Mouse (Mus musculus) myocyte (in vitro differentiated cells): Measurements from ENCODE around the gene Lcorl. TPM values are rescaled to one million over a fixed set of nuclear protein-coding genes. Genes with fewer than 3 reads are reported as not detected.

Experiments used
- H3K27me3 ChIP-seq: one replicate; pipeline ENCODE4 v1.6.1; 2011; ENCODE audit not compliant: control insufficient read depth, insufficient read depth, insufficient read length
- H3K36me3 ChIP-seq: one replicate; pipeline ENCODE4 v1.6.1; 2011; ENCODE audit not compliant: control insufficient read depth, insufficient read depth
- H3K4me2 ChIP-seq: one replicate; pipeline ENCODE4 v1.6.1; 2011; ENCODE audit warnings: low read depth, control low read depth
- H3K4me3 ChIP-seq: one replicate; pipeline ENCODE4 v1.5.1; 2011; ENCODE audit warnings: mild to moderate bottlenecking, control low read depth, moderate library complexity
- H3K79me2 ChIP-seq: one replicate; pipeline ENCODE4 v1.6.1; 2011; ENCODE audit not compliant: control insufficient read depth, insufficient read depth
- H3ac ChIP-seq: one replicate; pipeline ENCODE4 v1.6.1; 2011; ENCODE audit not compliant: control insufficient read depth, insufficient read length
- CEBPB ChIP-seq: IDR thresholded peaks from 2 replicates; pipeline ENCODE4 v1.6.1; 2011; ENCODE audit warnings: mild to moderate bottlenecking, moderate library complexity; ENCODE audit not compliant: poor library complexity, insufficient read depth, severe bottlenecking
- E2F4 ChIP-seq: IDR thresholded peaks from one replicate; pipeline ENCODE4 v1.6.1; 2011; ENCODE audit warnings: mild to moderate bottlenecking, control low read depth, moderate library complexity; ENCODE audit not compliant: insufficient read depth
- MAX ChIP-seq: IDR thresholded peaks from one replicate; pipeline ENCODE4 v1.6.1; 2011; ENCODE audit warnings: low read depth, mild to moderate bottlenecking, control low read depth
- MYOD1 ChIP-seq, 3 experiments: IDR thresholded peaks; one replicate each; pipeline ENCODE4 v1.6.1; 2011; ENCODE audit warnings: control low read depth in 2 of 3, low read depth in 2 of 3, mild to moderate bottlenecking in 2 of 3, moderate library complexity in 1 of 3; ENCODE audit not compliant: insufficient read length in 2 of 3, control insufficient read depth in 1 of 3
- MYOG ChIP-seq, 3 experiments: IDR thresholded peaks; one replicate each; pipeline ENCODE4 v1.6.1; 2011; ENCODE audit warnings: control low read depth in 2 of 3, low read depth in 2 of 3, mild to moderate bottlenecking in 2 of 3; ENCODE audit not compliant: insufficient read length in 2 of 3, control insufficient read depth in 1 of 3, insufficient read depth in 1 of 3
- POLR2A ChIP-seq: IDR thresholded peaks from one replicate; pipeline ENCODE4 v1.6.1; 2011; ENCODE audit warnings: low read depth, mild to moderate bottlenecking, control low read depth, moderate library complexity; ENCODE audit not compliant: insufficient read length
- POLR2AphosphoS2 ChIP-seq: IDR thresholded peaks from one replicate; pipeline ENCODE4 v1.6.1; 2011; ENCODE audit warnings: low read depth, control low read depth; ENCODE audit not compliant: insufficient read length
- REST ChIP-seq: IDR thresholded peaks from one replicate; pipeline ENCODE4 v1.6.1; 2011; ENCODE audit warnings: mild to moderate bottlenecking, control low read depth, moderate library complexity; ENCODE audit not compliant: insufficient read depth, insufficient read length
- SRF ChIP-seq: IDR thresholded peaks from one replicate; pipeline ENCODE4 v1.6.1; 2011; ENCODE audit warnings: low read depth; ENCODE audit not compliant: control insufficient read depth, insufficient read length
- TCF12 ChIP-seq: IDR thresholded peaks from one replicate; pipeline ENCODE4 v1.6.1; 2011; ENCODE audit warnings: mild to moderate bottlenecking, control low read depth; ENCODE audit not compliant: poor library complexity, insufficient read depth, severe bottlenecking
- TCF3 ChIP-seq: IDR thresholded peaks from one replicate; pipeline ENCODE4 v1.6.1; 2011; ENCODE audit warnings: low read depth, control low read depth; ENCODE audit not compliant: insufficient read length
- USF1 ChIP-seq: IDR thresholded peaks from one replicate; pipeline ENCODE4 v1.6.1; 2011; ENCODE audit warnings: low read depth, mild to moderate bottlenecking, control low read depth, moderate library complexity
- polyA plus RNA-seq: library from polyadenylated mRNA; unstranded; fragments of >200 nt; fragmentation: generic; extraction: Trizol; gene quantifications from one replicate; pipeline ENCODE4 v1.2.1, GENCODE M21; 2012; ENCODE audit warnings: missing spikeins

Lcorl gene
- polyA plus RNA-seq, 1 experiment, result 1.4 TPM

- H3ac ChIP-seq, result no peak overlapping the region
- no peak overlapping the region for H3K4me2 ChIP-seq
- no peaks in the 10 kb centered on the region for H3K36me3 ChIP-seq
- H3K79me2 ChIP-seq, result no peaks in the 10 kb centered on the region
- TF ChIP-seq MAX (no peak), SRF (no peak), REST (no peak), POLR2AphosphoS2 (no peak), E2F4 (no peak), TCF3 (no peak), TCF12 (no peak), MYOG (IDR thresholded peaks at IDR 0.05; ENCODE audit: control insufficient read depth in 1 of 3, insufficient read depth in 1 of 3, insufficient read length in 2 of 3, low read depth in 2 of 3) (no peak), MYOD1 (IDR thresholded peaks at IDR 0.05; ENCODE audit: control insufficient read depth in 1 of 3, insufficient read length in 2 of 3, low read depth in 2 of 3) (no peak), POLR2A (no peak), CEBPB (no peak), USF1 (no peak)
- no peak overlapping the region for H3K4me3 ChIP-seq
- no peaks in the 10 kb centered on the region for H3K27me3 ChIP-seq
Measured at GRCm38 (mm10) chr5:45876328-45876727, 18.9 kb upstream of the Lcorl start.

- Histone ChIP-seq H3K4me3 (no peak overlapping the region), H3K27me3 (no peaks in the 10 kb centered on the region), H3K79me2 (no peaks in the 10 kb centered on the region), H3ac (no peak overlapping the region), H3K36me3 (no peaks in the 10 kb centered on the region), H3K4me2 (peak overlapping the region; percentile 35)
- TF ChIP-seq REST (no peak), SRF (no peak), CEBPB (peak; percentile 94)
Measured at GRCm38 (mm10) chr5:45875472-45875871, 18.1 kb upstream of the Lcorl start.

GRCm38 (mm10) chr5:45874284-45875030 lies 17.0 kb upstream of the Lcorl start:
- peak; percentile 28 for TF ChIP-seq USF1
- no peak for TF ChIP-seq MYOG (IDR thresholded peaks at IDR 0.05; ENCODE audit: control insufficient read depth in 1 of 3, insufficient read depth in 1 of 3, insufficient read length in 2 of 3, low read depth in 2 of 3)

GRCm38 (mm10) chr5:45858368-45858767 lies 953 bp upstream of the Lcorl start:
- Histone ChIP-seq H3K27me3 (no peaks in the 10 kb centered on the region), H3K4me3 (peak overlapping the region; percentile 71), H3ac (no peak overlapping the region), H3K79me2 (peaks cover 12% of the 10 kb centered on the region), H3K36me3 (no peaks in the 10 kb centered on the region), H3K4me2 (peak overlapping the region; percentile 95)
- TF ChIP-seq POLR2AphosphoS2 (no peak), MYOD1 (IDR thresholded peaks at IDR 0.05; ENCODE audit: control insufficient read depth in 1 of 3, insufficient read length in 2 of 3, low read depth in 2 of 3) (no peak), USF1 (no peak), E2F4 (no peak), POLR2A (no peak), SRF (no peak), TCF12 (no peak), TCF3 (no peak), REST (no peak), MYOG (IDR thresholded peaks at IDR 0.05; ENCODE audit: control insufficient read depth in 1 of 3, insufficient read depth in 1 of 3, insufficient read length in 2 of 3, low read depth in 2 of 3) (no peak), CEBPB (no peak), MAX (no peak)

More at GRCm38 (mm10) chr5:45874284-45875030, 17.0 kb upstream of the Lcorl start:
- H3K79me2 ChIP-seq, result no peaks in the 10 kb centered on the region
- H3K4me2 ChIP-seq, result peak overlapping the region; percentile 22
- H3K36me3 ChIP-seq, result no peaks in the 10 kb centered on the region
- no peaks in the 10 kb centered on the region for H3K27me3 ChIP-seq
- no peak overlapping the region for H3K4me3 ChIP-seq
- H3ac ChIP-seq, result no peak overlapping the region

- H3K27me3 ChIP-seq, result no peaks in the 10 kb centered on the region
- no peak overlapping the region for H3K4me2 ChIP-seq
- TF ChIP-seq POLR2A, result no peak
- TF ChIP-seq MYOD1 (IDR thresholded peaks at IDR 0.05; ENCODE audit: control insufficient read depth in 1 of 3, insufficient read length in 2 of 3, low read depth in 2 of 3), result no peak
- no peak for TF ChIP-seq TCF3
- TF ChIP-seq MYOG (IDR thresholded peaks at IDR 0.05; ENCODE audit: control insufficient read depth in 1 of 3, insufficient read depth in 1 of 3, insufficient read length in 2 of 3, low read depth in 2 of 3), result no peak
- TF ChIP-seq CEBPB, result no peak
- no peak for TF ChIP-seq REST
- no peak for TF ChIP-seq SRF
- TF ChIP-seq USF1, result no peak
- no peak for TF ChIP-seq E2F4
- no peak for TF ChIP-seq POLR2AphosphoS2
- no peak for TF ChIP-seq MAX
- TF ChIP-seq TCF12, result no peak
- no peaks in the 10 kb centered on the region for H3K36me3 ChIP-seq
- peak overlapping the region; percentile 91 for H3ac ChIP-seq
- peak overlapping the region; percentile 71 for H3K4me3 ChIP-seq
- peaks cover 12% of the 10 kb centered on the region for H3K79me2 ChIP-seq
Measured at GRCm38 (mm10) chr5:45856876-45857253, 550 bp downstream of the Lcorl start.
